Comparison of ENCODE assay signal across 23 mouse cellular contexts in the genomic region with DNA sequence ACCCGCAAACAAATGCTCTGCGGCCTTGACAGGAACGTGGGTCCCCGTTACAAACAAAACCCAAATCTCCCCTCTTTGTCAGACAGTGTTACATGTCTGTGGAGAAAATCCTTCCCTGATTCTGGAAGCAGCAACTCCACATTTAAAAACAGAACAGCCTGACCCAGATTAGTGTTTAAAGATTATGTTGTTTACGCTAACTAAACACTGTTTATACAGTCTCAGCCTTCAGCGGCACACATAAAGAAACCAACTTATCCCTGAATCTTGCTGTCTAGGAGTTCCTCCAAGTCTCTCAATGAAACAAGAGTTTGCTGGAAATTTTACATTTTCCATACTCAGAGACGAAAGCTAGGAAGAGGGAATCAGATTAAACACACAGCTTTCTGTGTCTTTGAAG.
DNase-seq lines count a peak whose midpoint lies in the region; ATAC-seq and TF ChIP-seq lines count a peak whose summit lies in the region.
"Had no signal": no experiment of that assay in that cellular context is flagged by ENCODE, and none has a peak within 500 bp of the region (broad histone marks: within the 10 kb centered on the region; RNA-seq: fewer than 3 reads in every experiment).

No protein-coding gene starts in this region.

- peak overlapping the region; percentile 30; the same call in 1 of the 2 replicates for H3K27ac ChIP-seq in embryonic facial prominence, embryonic 12.5 days
- no peak overlapping the region for H3K27ac ChIP-seq in embryonic facial prominence, embryonic 10.5 days (replicated peaks)
- peak overlapping the region; percentile 83 for H3K27ac ChIP-seq in lung, embryonic 14.5 days (ENCODE audit: low read depth)
- H3K27ac ChIP-seq in embryonic facial prominence, embryonic 13.5 days = peak overlapping the region; percentile 79
- peak overlapping the region; percentile 92 for H3K27ac ChIP-seq in stomach, embryonic 14.5 days (ENCODE audit: low read length)
- H3K27ac ChIP-seq: forebrain, embryonic 13.5 days; heart, embryonic 10.5 days; hindbrain, embryonic 14.5 days; limb, embryonic 12.5 days had no signal

- DNase-seq in embryonic facial prominence, embryonic 10.5 days (ENCODE audit: low spot score) = no peak
- DNase-seq in lung, embryonic 14.5 days = peak; percentile 74
- no peak for DNase-seq in lung, adult 2 months
- no peak for DNase-seq in kidney, adult 8-10 months
- DNase-seq in gastrocnemius, postnatal 10 days = no peak
- DNase-seq: adrenal gland, adult 8-10 months; cerebellum, adult 2 months; cerebellum, postnatal 25 days; gastrocnemius, postnatal 14 days; kidney, adult 9 months; kidney, postnatal 10 days; midbrain, embryonic 14.5 days; right cerebral cortex, adult 18-20 months; spleen, adult 18-20 months had no signal

- 71% methylated on average over 7 of the region's 7 CpGs for WGBS in embryonic facial prominence, embryonic 12.5 days
- 85% methylated on average over 7 of the region's 7 CpGs for WGBS in embryonic facial prominence, embryonic 10.5 days
- WGBS in lung, embryonic 14.5 days = 28% methylated on average over 7 of the region's 7 CpGs
- WGBS in lung, adult 2 months = 53% methylated on average over 7 of the region's 7 CpGs
- 75% methylated on average over 7 of the region's 7 CpGs for WGBS in embryonic facial prominence, embryonic 13.5 days
- WGBS in stomach, embryonic 14.5 days = 33% methylated on average over 7 of the region's 7 CpGs

- peaks cover 34% of the 10 kb centered on the region for H3K36me3 ChIP-seq in embryonic facial prominence, embryonic 12.5 days
- no peaks in the 10 kb centered on the region for H3K36me3 ChIP-seq in embryonic facial prominence, embryonic 10.5 days (replicated peaks)
- peaks cover 24% of the 10 kb centered on the region for H3K36me3 ChIP-seq in lung, embryonic 14.5 days (ENCODE audit: insufficient read depth)
- peaks cover 74% of the 10 kb centered on the region for H3K36me3 ChIP-seq in embryonic facial prominence, embryonic 13.5 days
- peaks cover 10% of the 10 kb centered on the region; the same call in 1 of the 2 replicates for H3K36me3 ChIP-seq in stomach, embryonic 14.5 days (ENCODE audit: control insufficient read depth, insufficient read depth, low read length)
- H3K36me3 ChIP-seq: heart, embryonic 10.5 days had no signal

- no peak for ATAC-seq in embryonic facial prominence, embryonic 12.5 days (ENCODE audit: insufficient number of reproducible peaks, insufficient read depth, low FRiP score, low TSS enrichment)
- ATAC-seq in lung, embryonic 14.5 days (ENCODE audit: insufficient read depth) = peak; percentile 37; the same call in 1 of the 2 replicates
- ATAC-seq in embryonic facial prominence, embryonic 13.5 days (ENCODE audit: insufficient number of reproducible peaks, insufficient read depth, low FRiP score, low TSS enrichment, low read depth) = no peak; the same call in 1 of the 2 replicates
- ATAC-seq in stomach, embryonic 14.5 days (ENCODE audit: insufficient number of reproducible peaks, insufficient read depth, low FRiP score, low read depth) = no peak
- ATAC-seq: activated CD4-positive, CD25-positive, alpha-beta regulatory T cell, adult 4 months; forebrain, embryonic 13.5 days had no signal

- H3K9me3 ChIP-seq in embryonic facial prominence, embryonic 12.5 days = no peaks in the 10 kb centered on the region
- H3K9me3 ChIP-seq in embryonic facial prominence, embryonic 10.5 days = no peaks in the 10 kb centered on the region
- H3K9me3 ChIP-seq in lung, embryonic 14.5 days (ENCODE audit: low read depth, low read length) = no peaks in the 10 kb centered on the region
- no peaks in the 10 kb centered on the region for H3K9me3 ChIP-seq in embryonic facial prominence, embryonic 13.5 days
- H3K9me3 ChIP-seq in stomach, embryonic 14.5 days (ENCODE audit: control insufficient read depth, low read depth, low read length) = no peaks in the 10 kb centered on the region
- H3K9me3 ChIP-seq: forebrain, embryonic 13.5 days; heart, embryonic 10.5 days; limb, embryonic 12.5 days had no signal

- H3K27me3 ChIP-seq in embryonic facial prominence, embryonic 12.5 days = no peaks in the 10 kb centered on the region
- H3K27me3 ChIP-seq in embryonic facial prominence, embryonic 10.5 days (replicated peaks; ENCODE audit: low read depth, poor library complexity, severe bottlenecking) = no peaks in the 10 kb centered on the region; the same call in 1 of the 2 replicates
- no peaks in the 10 kb centered on the region for H3K27me3 ChIP-seq in lung, embryonic 14.5 days (ENCODE audit: insufficient read depth, low read length)
- no peaks in the 10 kb centered on the region for H3K27me3 ChIP-seq in embryonic facial prominence, embryonic 13.5 days
- H3K27me3 ChIP-seq in stomach, embryonic 14.5 days (ENCODE audit: control insufficient read depth, insufficient read depth, low read length) = no peaks in the 10 kb centered on the region
- H3K27me3 ChIP-seq: forebrain, embryonic 13.5 days; limb, embryonic 12.5 days had no signal

- no peak overlapping the region for H3K4me3 ChIP-seq in embryonic facial prominence, embryonic 12.5 days
- H3K4me3 ChIP-seq in embryonic facial prominence, embryonic 10.5 days = no peak overlapping the region
- no peak overlapping the region for H3K4me3 ChIP-seq in lung, embryonic 14.5 days (ENCODE audit: low read depth, low read length)
- H3K4me3 ChIP-seq in lung, adult 2 months (replicated peaks; ENCODE audit: extremely low read depth, low read depth, low read length) = no peak overlapping the region
- no peak overlapping the region for H3K4me3 ChIP-seq in embryonic facial prominence, embryonic 13.5 days
- H3K4me3 ChIP-seq in stomach, embryonic 14.5 days (ENCODE audit: low read depth, low read length) = no peak overlapping the region
- H3K4me3 ChIP-seq: forebrain, embryonic 13.5 days; heart, embryonic 10.5 days; limb, embryonic 12.5 days had no signal

- H3K4me1 ChIP-seq in embryonic facial prominence, embryonic 12.5 days = peaks cover 10% of the 10 kb centered on the region; the same call in 1 of the 2 replicates
- H3K4me1 ChIP-seq in embryonic facial prominence, embryonic 10.5 days = peaks cover 12% of the 10 kb centered on the region; the same call in 1 of the 2 replicates
- H3K4me1 ChIP-seq in lung, embryonic 14.5 days (ENCODE audit: insufficient read depth) = peaks cover 6% of the 10 kb centered on the region; the same call in 1 of the 2 replicates
- H3K4me1 ChIP-seq in lung, adult 2 months (ENCODE audit: control insufficient read depth, insufficient read depth, low read length) = no peaks in the 10 kb centered on the region
- peaks cover 29% of the 10 kb centered on the region for H3K4me1 ChIP-seq in embryonic facial prominence, embryonic 13.5 days
- H3K4me1 ChIP-seq in stomach, embryonic 14.5 days (ENCODE audit: control insufficient read depth, insufficient read depth, low read length) = peaks cover 20% of the 10 kb centered on the region
- H3K4me1 ChIP-seq: forebrain, embryonic 13.5 days had no signal

- no peak overlapping the region for H3K4me2 ChIP-seq in embryonic facial prominence, embryonic 12.5 days (replicated peaks)
- H3K4me2 ChIP-seq in lung, embryonic 14.5 days = no peak overlapping the region
- no peak overlapping the region for H3K4me2 ChIP-seq in embryonic facial prominence, embryonic 13.5 days
- H3K4me2 ChIP-seq in stomach, embryonic 14.5 days (replicated peaks; ENCODE audit: low read depth, low read length) = no peak overlapping the region
- H3K4me2 ChIP-seq: forebrain, embryonic 13.5 days; hindbrain, embryonic 14.5 days; limb, embryonic 12.5 days; liver, embryonic 11.5 days had no signal

- no peak for TF ChIP-seq POLR2A in lung, adult 2 months (IDR thresholded peaks at IDR 0.05; ENCODE audit: borderline replicate concordance, extremely low read depth, low read depth, low read length)

- no peak for TF ChIP-seq CTCF in lung, embryonic 14.5 days (IDR thresholded peaks at IDR 0.05; ENCODE audit: low read depth)
- TF ChIP-seq CTCF in lung, adult 2 months (IDR thresholded peaks at IDR 0.05; ENCODE audit: insufficient read depth, low read length) = no peak

- no peak overlapping the region for H3K9ac ChIP-seq in embryonic facial prominence, embryonic 12.5 days
- no peak overlapping the region for H3K9ac ChIP-seq in lung, embryonic 14.5 days
- no peak overlapping the region for H3K9ac ChIP-seq in embryonic facial prominence, embryonic 13.5 days
- no peak overlapping the region for H3K9ac ChIP-seq in stomach, embryonic 14.5 days (replicated peaks; ENCODE audit: low read depth, low read length)
- H3K9ac ChIP-seq: forebrain, embryonic 13.5 days; hindbrain, embryonic 14.5 days; limb, embryonic 12.5 days had no signal
